Mouse (Mus musculus): ENCODE results near the gene Crtam. TPM values are rescaled to one million over a fixed set of nuclear protein-coding genes. Genes with fewer than 3 reads are reported as not detected.

Gene Crtam
- not detected in 2 replicates for total RNA-seq (2014; rRNA removed; ENCODE audit: low replicate concordance)
- not detected in 2 replicates for polyA plus RNA-seq (2015; fragmentation: Nextera tagmentation; extraction: Ambion mirVana)

DNA sequence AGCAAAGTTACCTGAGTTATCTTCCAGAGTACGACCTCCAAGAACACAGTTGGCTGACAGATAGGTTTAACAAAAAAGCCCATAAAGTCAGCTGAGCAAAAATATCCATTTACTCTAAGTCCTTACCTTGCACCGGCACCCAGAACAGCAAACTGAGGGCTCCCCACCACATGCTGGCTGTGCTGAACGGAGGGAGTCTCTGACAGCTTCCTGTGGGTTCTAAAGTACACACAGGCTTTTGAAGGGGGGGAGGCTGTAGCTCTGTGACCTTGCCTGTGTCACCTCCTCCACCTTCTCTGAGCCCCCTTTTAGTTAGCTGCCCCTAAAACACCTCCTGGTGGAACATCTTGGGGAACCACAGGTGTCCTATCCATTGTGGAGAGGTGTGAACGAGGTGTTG is at the start of gene Crtam:
Crtam (minus strand) TSS at position 214 of the 400 bp plus-strand sequence.
- WGBS: 17% methylated on average over 4 of the region's 4 CpGs
- H3K4me3 ChIP-seq (ENCODE audit: low read depth, low read length): no peak within 1 kb of the TSS
- H3K9ac ChIP-seq (replicated peaks; ENCODE audit: low read depth, low read length): no peak within 1 kb of the TSS
- no peaks in the 10 kb centered on the region for H3K36me3 ChIP-seq (replicated peaks; ENCODE audit: control insufficient read depth, insufficient read depth, low read length)
- no peaks in the 10 kb centered on the region for H3K9me3 ChIP-seq (replicated peaks; ENCODE audit: control insufficient read depth, low read length)
- H3K4me2 ChIP-seq (ENCODE audit: low read depth, low read length): no peak within 1 kb of the TSS
- H3K4me1 ChIP-seq (ENCODE audit: control insufficient read depth, insufficient read depth): no peaks in the 10 kb centered on the region
- no peaks in the 10 kb centered on the region for H3K27me3 ChIP-seq (ENCODE audit: control insufficient read depth, insufficient read depth, low read length)
- H3K27ac ChIP-seq (ENCODE audit: low read depth): no peak within 1 kb of the TSS
- DNase-seq (ENCODE audit: low spot score) (no peak), ATAC-seq (ENCODE audit: insufficient read depth, low read depth) (no peak)
- TF ChIP-seq CTCF (IDR thresholded peaks at IDR 0.05; ENCODE audit: low read depth) (no peak), EP300 (IDR thresholded peaks at IDR 0.05; ENCODE audit: low read depth) (no peak)

DNA sequence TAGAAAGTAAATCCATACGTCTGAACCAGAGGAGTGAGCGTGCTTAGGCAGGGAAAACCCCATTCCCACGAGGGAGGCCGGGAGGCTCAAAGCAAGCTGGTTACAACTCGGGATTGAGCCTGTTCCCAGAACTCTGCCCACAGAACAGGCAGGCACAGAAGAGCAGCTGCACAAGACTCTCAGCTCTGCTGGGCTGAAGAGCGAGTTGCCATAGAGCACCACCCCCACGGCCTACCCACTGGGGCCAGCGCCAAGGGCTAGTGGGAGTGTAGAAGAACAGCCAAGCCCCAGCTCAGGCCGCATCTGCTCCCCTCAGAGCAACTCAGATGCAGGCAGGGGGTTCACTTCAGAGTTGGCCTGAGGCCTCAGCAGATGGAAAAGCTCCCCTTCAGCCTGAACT is 49.7 kb upstream of the Crtam start:
- H3K9ac ChIP-seq (replicated peaks; ENCODE audit: low read depth, low read length): no peak overlapping the region
- no peak overlapping the region for H3K4me2 ChIP-seq (ENCODE audit: low read depth, low read length)
- 77% methylated on average over 9 of the region's 9 CpGs for WGBS
- no peak for TF ChIP-seq CTCF (IDR thresholded peaks at IDR 0.05; ENCODE audit: low read depth)
- TF ChIP-seq EP300 (IDR thresholded peaks at IDR 0.05; ENCODE audit: low read depth): no peak
- H3K36me3 ChIP-seq (replicated peaks; ENCODE audit: control insufficient read depth, insufficient read depth, low read length): no peaks in the 10 kb centered on the region; the same call in 1 of the 2 replicates
- DNase-seq (ENCODE audit: low spot score) (no peak), ATAC-seq (ENCODE audit: insufficient read depth, low read depth) (no peak)
- no peak overlapping the region for H3K4me3 ChIP-seq (ENCODE audit: low read depth, low read length)
- H3K27ac ChIP-seq (ENCODE audit: low read depth): no peak overlapping the region
- H3K4me1 ChIP-seq (ENCODE audit: control insufficient read depth, insufficient read depth): peaks cover 16% of the 10 kb centered on the region; the same call in 1 of the 2 replicates
- H3K9me3 ChIP-seq (replicated peaks; ENCODE audit: control insufficient read depth, low read length): no peaks in the 10 kb centered on the region
- no peaks in the 10 kb centered on the region for H3K27me3 ChIP-seq (ENCODE audit: control insufficient read depth, insufficient read depth, low read length)

DNA sequence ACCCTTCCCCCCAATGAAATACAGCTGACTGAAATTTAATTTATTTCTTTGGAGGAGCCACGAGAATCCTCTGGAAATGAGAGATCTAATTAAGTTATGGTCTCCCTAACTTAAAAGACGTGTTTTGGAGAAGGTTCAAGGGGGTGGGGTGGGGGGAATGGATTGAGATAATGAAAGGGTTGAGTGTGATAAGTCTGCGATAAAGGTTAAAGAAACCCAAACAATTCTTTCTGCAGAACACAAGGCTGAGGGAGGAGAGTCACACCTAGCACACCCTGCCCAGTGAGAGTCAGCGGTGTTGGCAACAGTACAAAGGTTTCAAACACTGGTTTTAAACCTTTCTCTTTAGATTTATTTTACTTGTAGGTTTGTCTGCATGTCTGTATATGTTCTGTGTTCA is 49.0 kb upstream of the Crtam start:
- WGBS: 68% methylated on average over 4 of the region's 4 CpGs
- no peaks in the 10 kb centered on the region; the same call in 1 of the 2 replicates for H3K36me3 ChIP-seq (replicated peaks; ENCODE audit: control insufficient read depth, insufficient read depth, low read length)
- H3K27me3 ChIP-seq (ENCODE audit: control insufficient read depth, insufficient read depth, low read length): no peaks in the 10 kb centered on the region
- DNase-seq (ENCODE audit: low spot score) (no peak), ATAC-seq (ENCODE audit: insufficient read depth, low read depth) (no peak)
- TF ChIP-seq CTCF (IDR thresholded peaks at IDR 0.05; ENCODE audit: low read depth) (no peak), EP300 (IDR thresholded peaks at IDR 0.05; ENCODE audit: low read depth) (no peak)
- H3K4me2 ChIP-seq (ENCODE audit: low read depth, low read length): no peak overlapping the region
- no peaks in the 10 kb centered on the region for H3K9me3 ChIP-seq (replicated peaks; ENCODE audit: control insufficient read depth, low read length)
- H3K9ac ChIP-seq (replicated peaks; ENCODE audit: low read depth, low read length): no peak overlapping the region
- H3K27ac ChIP-seq (ENCODE audit: low read depth): no peak overlapping the region
- H3K4me1 ChIP-seq (ENCODE audit: control insufficient read depth, insufficient read depth): peaks cover 16% of the 10 kb centered on the region; the same call in 1 of the 2 replicates
- no peak overlapping the region for H3K4me3 ChIP-seq (ENCODE audit: low read depth, low read length)

DNA sequence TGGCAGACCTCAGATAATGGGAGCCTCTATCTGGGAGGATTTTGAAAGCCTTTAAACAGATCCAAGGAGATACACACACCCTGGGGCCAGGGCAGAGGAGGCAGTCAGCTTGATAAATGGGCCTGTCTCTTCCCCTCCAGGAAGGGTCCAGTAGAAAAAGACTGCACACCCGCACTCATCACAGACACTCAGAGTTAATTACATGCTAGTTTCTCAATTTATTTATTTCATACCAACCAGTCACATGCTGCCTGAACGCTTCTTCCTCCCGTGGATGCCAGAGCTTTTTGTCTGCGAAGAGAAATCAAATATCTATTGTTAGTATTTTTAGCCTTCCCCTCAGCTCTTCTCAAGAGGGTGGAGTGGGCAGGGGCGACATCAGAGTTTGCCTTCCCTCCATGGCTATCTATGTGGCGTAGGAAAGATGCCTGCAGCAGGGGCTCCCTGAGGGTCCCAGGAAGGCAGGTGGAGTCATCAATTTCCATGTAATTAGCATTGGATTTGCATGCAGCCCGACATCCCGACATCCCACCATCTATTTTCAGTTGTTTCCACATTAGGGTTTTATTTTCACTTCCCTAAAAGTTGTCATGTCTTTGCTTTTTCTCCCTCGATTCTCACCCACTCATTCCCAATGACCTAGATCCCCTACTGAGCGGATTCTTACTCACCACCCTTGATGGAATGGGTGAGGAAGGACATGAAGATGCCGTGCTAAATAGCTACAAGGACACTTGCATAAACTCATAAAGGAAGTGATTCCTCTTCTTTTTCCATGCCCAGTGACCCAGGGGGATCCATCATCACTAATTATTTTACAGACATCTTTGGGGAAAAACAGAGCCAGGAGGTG is 46.9 kb upstream of the Crtam start:
- DNase-seq (ENCODE audit: low spot score) (no peak), ATAC-seq (ENCODE audit: insufficient read depth, low read depth) (no peak)
- Histone ChIP-seq H3K27ac (ENCODE audit: low read depth) (no peak overlapping the region), H3K9ac (replicated peaks; ENCODE audit: low read depth, low read length) (no peak overlapping the region), H3K4me1 (ENCODE audit: control insufficient read depth, insufficient read depth) (peaks cover 16% of the 10 kb centered on the region; the same call in 1 of the 2 replicates), H3K9me3 (replicated peaks; ENCODE audit: control insufficient read depth, low read length) (no peaks in the 10 kb centered on the region), H3K36me3 (replicated peaks; ENCODE audit: control insufficient read depth, insufficient read depth, low read length) (peaks cover 5% of the 10 kb centered on the region; the same call in 1 of the 2 replicates), H3K4me2 (ENCODE audit: low read depth, low read length) (no peak overlapping the region), H3K27me3 (ENCODE audit: control insufficient read depth, insufficient read depth, low read length) (no peaks in the 10 kb centered on the region), H3K4me3 (ENCODE audit: low read depth, low read length) (no peak overlapping the region)
- 46% methylated on average over 11 of the region's 11 CpGs for WGBS
- TF ChIP-seq CTCF (IDR thresholded peaks at IDR 0.05; ENCODE audit: low read depth): no peak

DNA sequence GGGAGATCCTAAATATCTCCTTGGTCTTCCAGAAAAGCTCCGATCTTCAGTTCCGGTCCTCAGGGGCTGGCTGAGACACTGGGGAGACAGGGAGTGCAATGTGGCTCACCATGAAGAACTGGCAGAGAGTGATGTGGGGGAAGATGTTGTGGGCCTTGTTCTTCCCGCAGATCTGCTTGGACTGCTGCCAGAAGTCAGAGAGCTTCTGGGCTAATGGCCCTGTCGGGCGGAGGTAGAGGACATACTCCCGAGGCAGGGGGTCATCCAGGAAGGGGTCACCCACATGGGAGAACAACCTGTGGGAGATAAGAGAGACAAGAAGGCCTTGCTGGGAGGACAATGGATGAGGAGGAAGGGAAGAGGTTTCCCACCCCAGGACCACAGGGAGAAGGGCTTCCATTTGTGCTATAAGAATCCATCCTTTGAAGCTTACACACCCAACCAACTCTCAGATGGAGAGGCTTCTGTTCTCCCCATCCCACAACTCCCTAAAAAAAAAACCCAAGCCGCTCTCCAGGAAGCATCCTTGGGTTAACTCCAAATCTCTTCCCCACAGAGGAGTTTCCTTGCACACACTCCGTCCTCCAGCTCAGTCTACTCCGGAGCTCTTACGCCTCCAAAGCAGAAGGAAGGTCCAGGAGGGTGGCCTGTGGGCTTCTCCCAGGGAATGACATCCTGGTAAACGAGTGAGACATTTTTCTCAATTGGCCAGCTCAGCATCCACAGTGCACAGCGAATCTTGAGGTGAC is 46.1 kb upstream of the Crtam start:
- Histone ChIP-seq H3K4me1 (ENCODE audit: control insufficient read depth, insufficient read depth) (peaks cover 16% of the 10 kb centered on the region; the same call in 1 of the 2 replicates), H3K27me3 (ENCODE audit: control insufficient read depth, insufficient read depth, low read length) (no peaks in the 10 kb centered on the region), H3K27ac (ENCODE audit: low read depth) (no peak overlapping the region), H3K9ac (replicated peaks; ENCODE audit: low read depth, low read length) (no peak overlapping the region), H3K9me3 (replicated peaks; ENCODE audit: control insufficient read depth, low read length) (no peaks in the 10 kb centered on the region), H3K4me3 (ENCODE audit: low read depth, low read length) (no peak overlapping the region), H3K36me3 (replicated peaks; ENCODE audit: control insufficient read depth, insufficient read depth, low read length) (peaks cover 6% of the 10 kb centered on the region; the same call in 1 of the 2 replicates), H3K4me2 (ENCODE audit: low read depth, low read length) (no peak overlapping the region)
- DNase-seq (ENCODE audit: low spot score) (no peak), ATAC-seq (ENCODE audit: insufficient read depth, low read depth) (no peak)
- 46% methylated on average over 12 of the region's 12 CpGs for WGBS
- TF ChIP-seq CTCF (IDR thresholded peaks at IDR 0.05; ENCODE audit: low read depth) (no peak), EP300 (IDR thresholded peaks at IDR 0.05; ENCODE audit: low read depth) (no peak)
